Mouse (Mus musculus) effector memory CD4-positive, alpha-beta T cell, adult 5 months (primary cell): ENCODE data around the gene Gpr132. TPM values are rescaled to one million over a fixed set of nuclear protein-coding genes. Genes with fewer than 3 reads are reported as not detected.

Experiments
- polyA plus RNA-seq: library from polyadenylated mRNA; unstranded; fragments of 100-300 nt; shearing (Covaris generic); gene quantifications from one replicate; pipeline ENCODE4 v1.2.1, GENCODE M21; 2017

The Gpr132 gene
- 317 TPM for polyA plus RNA-seq

DNA sequence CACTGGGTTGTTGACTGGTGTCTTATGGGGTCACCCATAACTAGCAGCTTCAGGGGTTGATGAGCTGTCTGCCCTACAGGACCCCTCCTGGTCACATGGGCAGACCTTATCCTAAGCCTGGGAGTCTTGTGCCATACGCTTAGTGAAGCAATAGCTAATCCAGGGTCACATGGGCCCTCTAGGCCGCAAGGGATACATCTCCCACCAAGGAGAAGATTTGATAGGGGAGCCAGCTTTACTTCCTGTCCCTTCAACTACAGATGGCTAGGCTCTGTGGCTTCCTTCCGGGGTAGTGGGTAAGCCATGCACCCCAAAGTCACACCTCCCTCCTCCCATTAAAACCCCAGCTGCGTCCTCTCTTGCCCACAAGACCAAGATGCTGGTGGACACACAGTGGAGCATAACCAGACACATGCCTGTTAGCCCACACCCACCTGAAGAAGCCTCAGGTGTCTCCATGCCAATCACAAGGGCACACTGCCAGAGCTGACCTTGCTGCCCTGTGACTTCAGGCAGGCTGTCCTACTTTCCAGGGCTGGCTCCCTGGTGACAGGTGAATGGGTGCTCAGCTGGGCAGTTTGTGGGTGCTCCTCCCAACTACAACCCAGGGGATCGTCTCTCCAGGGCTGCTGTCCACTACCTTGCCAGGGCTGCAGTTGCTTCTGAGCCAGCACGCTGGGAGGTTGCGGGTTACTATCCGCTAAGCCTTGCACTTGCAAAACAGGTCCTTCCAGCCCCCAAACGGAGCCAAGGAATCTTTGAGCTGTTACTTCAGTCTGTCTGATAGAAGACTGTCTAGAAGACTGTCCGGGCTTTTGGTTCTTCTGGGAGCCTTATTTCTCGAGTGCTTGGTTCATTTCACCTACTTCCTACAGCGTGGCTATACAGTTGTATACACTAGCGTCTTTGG is at the start of gene Gpr132:
Gene Gpr132, minus strand, starts transcription at position 51 of the 910 bp plus-strand sequence.

GRCm38 (mm10) chr12:112829244-112829864 is 38.7 kb downstream of the Gpr132 start, which contains the start of gene Cdca4:
TSS of gene Cdca4 (minus strand) at chr12:112829423.

GRCm38 (mm10) chr12:112808587-112809364 is 59.3 kb downstream of the Gpr132 start, which contains the start of gene Clba1:
TSS of gene Clba1 (plus strand) at chr12:112808937.

DNA sequence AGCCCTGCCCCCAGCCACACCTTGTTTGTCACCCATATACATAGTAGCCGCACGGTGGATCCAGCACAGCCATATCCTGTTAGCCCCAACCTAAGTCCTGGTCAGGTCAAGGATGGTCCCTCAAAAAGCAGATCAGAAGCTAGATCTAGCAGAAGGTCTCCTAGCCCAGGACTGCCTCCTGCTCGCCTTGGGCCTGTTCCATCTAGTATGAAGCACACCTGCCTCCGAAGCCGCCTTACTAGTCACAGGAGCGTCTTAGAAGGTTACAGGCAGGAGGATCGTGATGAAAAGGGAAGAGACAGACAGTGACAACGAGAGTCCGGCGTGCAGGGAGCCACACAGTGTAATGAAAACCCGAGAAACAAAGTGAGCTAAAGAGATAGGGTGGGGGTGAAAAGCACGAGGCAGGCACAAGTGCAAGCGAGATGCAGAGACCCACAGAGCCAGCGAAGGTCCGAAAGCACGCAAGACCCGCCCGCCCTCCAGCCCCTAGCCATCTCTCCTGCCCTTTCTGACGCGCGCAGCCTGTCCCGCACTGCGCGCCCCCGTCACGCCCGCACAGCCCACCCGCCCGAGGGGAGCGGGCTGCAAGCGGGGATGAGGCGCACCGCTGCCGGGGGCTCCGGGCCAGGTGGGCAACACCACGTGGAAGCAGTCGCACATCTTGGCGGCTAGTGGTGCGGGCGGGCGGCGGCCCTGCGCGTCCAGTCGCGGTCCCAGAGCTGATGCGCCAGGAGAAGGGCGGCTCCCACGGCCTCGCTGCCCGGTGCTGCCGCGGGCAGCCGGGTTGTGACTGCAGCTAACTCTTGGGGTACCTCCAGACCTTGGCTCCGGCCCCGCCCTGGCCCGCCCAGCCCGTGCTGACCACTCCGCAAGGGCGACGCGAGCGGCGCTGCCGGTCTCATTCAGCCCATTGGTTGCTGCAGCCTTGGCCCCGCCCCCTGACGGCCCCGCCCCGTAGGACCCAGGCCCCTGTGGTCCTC is 65.9 kb downstream of the Gpr132 start, which contains the start of gene Ahnak2:
Gene Ahnak2, minus strand, starts transcription at position 794 of the 983 bp plus-strand sequence.

Other genes with a start within 250 kb of the Gpr132 start
- 2.0 TPM for gene Adssl1, start 248.2 kb downstream of the Gpr132 start, polyA plus RNA-seq
- 20.4 TPM for gene Siva1, start 223.5 kb downstream of the Gpr132 start, polyA plus RNA-seq
- gene Akt1, start 193.3 kb downstream of the Gpr132 start, polyA plus RNA-seq = 122 TPM
- gene Zbtb42, start 189.4 kb downstream of the Gpr132 start, polyA plus RNA-seq = 4.4 TPM
- 19.6 TPM for gene Cep170b, start 147.8 kb downstream of the Gpr132 start, polyA plus RNA-seq
- gene Pld4, start 107.6 kb downstream of the Gpr132 start, polyA plus RNA-seq = 0.30 TPM
- not detected for gene Ahnak2, start 65.6 kb downstream of the Gpr132 start, polyA plus RNA-seq
- gene Clba1, start 59.3 kb downstream of the Gpr132 start, polyA plus RNA-seq = not detected
- gene Cdca4, start 38.8 kb downstream of the Gpr132 start, polyA plus RNA-seq = 38.0 TPM
- 1.6 TPM for gene Jag2, start 61.5 kb upstream of the Gpr132 start, polyA plus RNA-seq
- gene Nudt14, start 73.9 kb upstream of the Gpr132 start, polyA plus RNA-seq = 33.7 TPM
- 64.3 TPM for gene Btbd6, start 108.3 kb upstream of the Gpr132 start, polyA plus RNA-seq
- 204 TPM for gene Brf1, start 132.5 kb upstream of the Gpr132 start, polyA plus RNA-seq
- 28.6 TPM for gene Pacs2, start 146.3 kb upstream of the Gpr132 start, polyA plus RNA-seq
- not detected for gene Tex22, start 206.3 kb upstream of the Gpr132 start, polyA plus RNA-seq
- 42.3 TPM for gene Mta1, start 230.1 kb upstream of the Gpr132 start, polyA plus RNA-seq